Mouse (Mus musculus) spleen, postnatal 10 days (tissue): ENCODE measurements at regions not wholly inside any gene's neighbourhood (a gene's known extent, or its start where the extent isn't known, plus 50 kb on each side); places are given as distances from the start of the nearest gene placed in this dataset.

Experiments
- DNase-seq, 2 experiments: peaks; one replicate each; pipeline ENCODE4 v3.0.0; 2021 to 2022; ENCODE audit warnings: low spot score in 2 of 2

GRCm38 (mm10) chr5:45925879-45926410, 68.5 kb upstream of the Lcorl start:
- DNase-seq, result no peak

- DNase-seq, result peak; percentile 8 to 26
These were observed 66.6 kb upstream of the Lcorl start for GRCm38 (mm10) chr5:45923907-45924594.
